8 mouse cellular contexts compared by ENCODE assay signal in the genomic region with DNA sequence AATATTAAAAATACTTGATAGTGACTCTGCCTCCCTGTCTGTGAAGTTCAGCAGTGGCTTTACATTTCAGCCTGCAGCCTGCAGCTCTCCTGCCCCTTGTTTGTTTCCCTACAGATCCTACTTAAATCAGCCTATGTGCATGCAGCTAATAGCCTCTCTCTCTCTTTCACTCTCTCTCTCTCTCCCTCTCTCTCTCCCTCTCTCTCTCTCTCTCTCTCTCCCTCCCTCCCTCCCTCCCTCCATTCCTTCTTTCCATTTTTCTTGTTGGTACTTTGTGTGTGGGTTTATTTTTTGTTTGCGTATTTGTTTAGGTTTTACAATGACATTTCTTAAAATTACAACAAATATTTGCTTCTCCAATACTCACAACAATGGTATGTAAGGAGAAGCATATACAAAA. TPM values are rescaled to one million over a fixed set of nuclear protein-coding genes. Genes with fewer than 3 reads are reported as not detected.
A peak's percentile ranks its signal among the peaks of the same experiment; 100 is the strongest.
DNase-seq lines count a peak whose midpoint lies in the region; ATAC-seq and TF ChIP-seq lines count a peak whose summit lies in the region.

A gene (minus strand): TSS at position 101 of the 400 bp plus-strand sequence.

- H3ac ChIP-seq in C2C12 (ENCODE audit: control insufficient read depth, insufficient read length, low read depth) = peak within 1 kb of the TSS; percentile 35

- H3K79me3 ChIP-seq in C2C12 (ENCODE audit: low read depth) = no peaks in the 10 kb centered on the region

- ATAC-seq in stomach, embryonic 16.5 days (ENCODE audit: insufficient read depth, low FRiP score) = no peak

- no peaks in the 10 kb centered on the region for H3K79me2 ChIP-seq in C2C12 (ENCODE audit: control insufficient read depth, insufficient read depth)

- peaks cover 38% of the 10 kb centered on the region for H3K4me1 ChIP-seq in forebrain, embryonic 10.5 days
- no peaks in the 10 kb centered on the region for H3K4me1 ChIP-seq in stomach, embryonic 16.5 days (ENCODE audit: control insufficient read depth, insufficient read depth, low read length)

- intact Hi-C loops in gastrocnemius, adult 2 months (cut with DNase I) = loop anchor here (2.0 to 10.0 kb wide), 3 partner anchors 376 to 649 kb away; no protein-coding TSS in a partner anchor
- intact Hi-C loops in left cerebral cortex, postnatal 4 days (cut with DNase I) = loop anchor here (10.0 kb wide), 3 partner anchors 188 to 462 kb away; a partner anchor contains a TSS

- H3K27ac ChIP-seq in gastrocnemius, adult 2 months = peak within 1 kb of the TSS; percentile 46; the same call in 1 of the 2 replicates
- peak within 1 kb of the TSS; percentile 82 for H3K27ac ChIP-seq in forebrain, embryonic 10.5 days
- no peak within 1 kb of the TSS for H3K27ac ChIP-seq in stomach, embryonic 16.5 days (ENCODE audit: low read length)

- no peaks in the 10 kb centered on the region for H3K9me3 ChIP-seq in forebrain, embryonic 10.5 days
- H3K9me3 ChIP-seq in stomach, embryonic 16.5 days (replicated peaks; ENCODE audit: control insufficient read depth, low read length) = no peaks in the 10 kb centered on the region

- TF ChIP-seq CTCF in gastrocnemius, adult 2 months (IDR thresholded peaks at IDR 0.05) = no peak
- no peak for TF ChIP-seq CTCF in C2C12 (IDR thresholded peaks at IDR 0.05; ENCODE audit: control insufficient read depth, insufficient read depth, insufficient read length)

- 100% methylated on average over 1 of the region's 1 CpGs for WGBS in forebrain, embryonic 10.5 days
- 94% methylated on average over 1 of the region's 1 CpGs for WGBS in stomach, embryonic 16.5 days

- H3K4me2 ChIP-seq in stomach, embryonic 16.5 days (ENCODE audit: low read depth, low read length) = peak within 1 kb of the TSS; percentile 60

- peak within 1 kb of the TSS; percentile 69 for H3K4me3 ChIP-seq in gastrocnemius, adult 2 months
- no peak within 1 kb of the TSS for H3K4me3 ChIP-seq in C2C12 (ENCODE audit: insufficient read depth, poor library complexity, severe bottlenecking)
- peak within 1 kb of the TSS; percentile 50 for H3K4me3 ChIP-seq in forebrain, embryonic 10.5 days
- peak within 1 kb of the TSS; percentile 48 for H3K4me3 ChIP-seq in stomach, embryonic 16.5 days (replicated peaks; ENCODE audit: low read length)

- DNase-seq in gastrocnemius, adult 2 months = no peak
- DNase-seq in gastrocnemius, postnatal 4 days (ENCODE audit: low spot score in 2 of 2) = no peak
- no peak for DNase-seq in forebrain, embryonic 10.5 days (ENCODE audit: extremely low spot score, low spot score)
- no peak for DNase-seq in left cerebral cortex, postnatal 4 days
- no peak for DNase-seq in natural killer cell, adult 2 months (ENCODE audit: low spot score in 2 of 2)
- no peak for DNase-seq in frontal cortex, postnatal 10 days (ENCODE audit: low spot score in 2 of 2)

- H3K9ac ChIP-seq in stomach, embryonic 16.5 days (ENCODE audit: low read length) = peak within 1 kb of the TSS; percentile 58

- no peaks in the 10 kb centered on the region for H3K36me3 ChIP-seq in C2C12 (ENCODE audit: control insufficient read depth, insufficient read depth)
- H3K36me3 ChIP-seq in forebrain, embryonic 10.5 days (replicated peaks) = no peaks in the 10 kb centered on the region
- H3K36me3 ChIP-seq in stomach, embryonic 16.5 days (ENCODE audit: control insufficient read depth, insufficient read depth, low read length) = no peaks in the 10 kb centered on the region

- H3K27me3 ChIP-seq in C2C12 (ENCODE audit: control insufficient read depth, insufficient read depth, insufficient read length) = no peaks in the 10 kb centered on the region
- H3K27me3 ChIP-seq in forebrain, embryonic 10.5 days (ENCODE audit: poor library complexity, severe bottlenecking) = peaks cover 7% of the 10 kb centered on the region; the same call in 1 of the 2 replicates
- H3K27me3 ChIP-seq in stomach, embryonic 16.5 days (ENCODE audit: control insufficient read depth, insufficient read depth, low read length) = no peaks in the 10 kb centered on the region

TF ChIP-seq in C2C12, 6 proteins besides CTCF, POLR2A, EP300 and RAD21:
- TF ChIP-seq FOSL1 (IDR thresholded peaks at IDR 0.05; ENCODE audit: insufficient read depth, low read length, poor library complexity, severe bottlenecking) = no peak
- TF ChIP-seq USF1 (IDR thresholded peaks at IDR 0.05; ENCODE audit: low read depth) = no peak
- TF ChIP-seq MAX (IDR thresholded peaks at IDR 0.05) = no peak
- TF ChIP-seq MYOD1 (IDR thresholded peaks at IDR 0.05; ENCODE audit: control insufficient read depth, insufficient read length, low read depth) = no peak
- TF ChIP-seq MYOG (IDR thresholded peaks at IDR 0.05; ENCODE audit: control insufficient read depth, extremely low read depth, insufficient read length) = no peak
- TF ChIP-seq CEBPB (IDR thresholded peaks at IDR 0.05; ENCODE audit: low read depth) = no peak

RNA-seq across cellular contexts. Expression of the gene that starts here (rescaled TPM):
- under 1 TPM; 0.11 to 0.23 TPM for total RNA-seq in gastrocnemius, adult 2 months (2021)
- 1 to 10 TPM; 1.4 to 1.9 TPM for total RNA-seq in gastrocnemius, postnatal 4 days (2021)
- 0.15 TPM for polyA plus RNA-seq in C2C12 (2012; fragmentation: generic; extraction: Trizol)
- 5.2 and 6.3 TPM in 2 replicates for polyA plus RNA-seq in forebrain, embryonic 10.5 days (2016; fragmentation: Nextera tagmentation; extraction: Ambion mirVana)
- 10 to 100 TPM; 91.0 to 97.0 TPM for total RNA-seq in left cerebral cortex, postnatal 4 days (2021)
- polyA plus RNA-seq in stomach, embryonic 16.5 days (2015; fragmentation: Nextera tagmentation; extraction: Ambion mirVana) = 10.9 and 11.8 TPM in 2 replicates

Comparison
In these comparisons a context has a peak if more than half of its experiments do, and no peak if none do; other contexts are left out.
1. RNA of the gene that starts here (total RNA-seq): 91.0 to 97.0 TPM in left cerebral cortex, postnatal 4 days; 1.4 to 1.9 TPM in gastrocnemius, postnatal 4 days and 0.11 to 0.23 TPM in gastrocnemius, adult 2 months; every median in the first group is over 10 times any median in the second.